Mouse (Mus musculus) lung, embryonic 16.5 days (tissue): ENCODE data around the gene Ahcy. TPM values are rescaled to one million over a fixed set of nuclear protein-coding genes. Genes with fewer than 3 reads are reported as not detected.
"Not testable (repeated sequence)": the region's sequence is repeated elsewhere in the genome, so short reads cannot be mapped to it uniquely, and the experiment has no call there.

Experiments
- ATAC-seq: fragments of 200-750 bp; cut with Nextera tagmentation; 2 replicates; pipeline ENCODE4 v1.8.0; 2017; ENCODE audit warnings: low read depth, mild to moderate bottlenecking, moderate library complexity
- H3K27ac ChIP-seq: fragments of 300-500 bp; sonication (generic); 2 replicates; pipeline ENCODE4 v1.5.1; 2014; ENCODE audit warnings: mild to moderate bottlenecking, control low read depth, low read length
- H3K27me3 ChIP-seq: fragments of 300-500 bp; sonication (generic); 2 replicates; pipeline ENCODE4 v1.6.1; 2014; ENCODE audit warnings: low read depth, low read length, mixed read lengths; ENCODE audit not compliant: control insufficient read depth, insufficient read depth
- H3K36me3 ChIP-seq: fragments of 300-500 bp; sonication (generic); 2 replicates; pipeline ENCODE4 v1.6.1; 2014; ENCODE audit warnings: low read length; ENCODE audit not compliant: control insufficient read depth, insufficient read depth
- H3K4me1 ChIP-seq: fragments of 300-500 bp; sonication (generic); replicated peaks from 2 replicates; pipeline ENCODE4 v1.6.1; 2014; ENCODE audit warnings: low read length, mixed read lengths; ENCODE audit not compliant: control insufficient read depth, insufficient read depth
- H3K4me2 ChIP-seq: fragments of 300-500 bp; sonication (generic); 2 replicates; pipeline ENCODE4 v1.6.1; 2014; ENCODE audit warnings: low read depth, low read length, control low read depth
- H3K4me3 ChIP-seq: fragments of 300-500 bp; sonication (generic); 2 replicates; pipeline ENCODE4 v1.5.1; 2014; ENCODE audit warnings: mild to moderate bottlenecking, low read length, control low read depth
- H3K9ac ChIP-seq: fragments of 300-500 bp; sonication (generic); 2 replicates; pipeline ENCODE4 v1.6.1; 2014; ENCODE audit warnings: low read length, control low read depth
- H3K9me3 ChIP-seq: fragments of 300-500 bp; sonication (generic); 2 replicates; pipeline ENCODE4 v1.6.1; 2016; ENCODE audit warnings: low read length; ENCODE audit not compliant: control insufficient read depth
- WGBS: fragments of 180-500 bp; shearing (Covaris S2); extraction: QIAGEN DNeasy Blood & Tissue Kit; methylation state at CpG from one replicate; pipeline ENCODE4 v1.1.7; 2014; 5-methylcytosine and 5-hydroxymethylcytosine counted together
- polyA plus RNA-seq: library from polyadenylated mRNA; unstranded; fragments of >200 nt; fragmentation: Nextera tagmentation; extraction: Ambion mirVana; gene quantifications from 2 replicates; pipeline ENCODE4 v1.2.1, GENCODE M21; 2015

Ahcy gene
- polyA plus RNA-seq, 1 experiment from 2014 or later, result 51.0 TPM

GRCm38 (mm10) chr2:155044542-155044941, 29.8 kb downstream of the Ahcy start:
- Histone ChIP-seq H3K27me3 (no peaks in the 10 kb centered on the region), H3K9me3 (no peaks in the 10 kb centered on the region), H3K36me3 (no peaks in the 10 kb centered on the region), H3K9ac (no peak overlapping the region), H3K27ac (no peak overlapping the region), H3K4me3 (no peak overlapping the region), H3K4me2 (no peak overlapping the region), H3K4me1 (no peaks in the 10 kb centered on the region)
- no peak for ATAC-seq
- 71% methylated on average over 3 of the region's 3 CpGs for WGBS

GRCm38 (mm10) chr2:155039956-155040355, 34.3 kb downstream of the Ahcy start:
- Histone ChIP-seq H3K27ac (no peak overlapping the region), H3K4me2 (no peak overlapping the region), H3K36me3 (no peaks in the 10 kb centered on the region), H3K9ac (no peak overlapping the region), H3K4me3 (no peak overlapping the region), H3K4me1 (no peaks in the 10 kb centered on the region), H3K9me3 (no peaks in the 10 kb centered on the region), H3K27me3 (no peaks in the 10 kb centered on the region)
- ATAC-seq, result peak; percentile 57; the same call in 1 of the 2 replicates
- WGBS, result 39% methylated on average over 4 of the region's 4 CpGs

GRCm38 (mm10) chr2:155032938-155033710, 41.2 kb downstream of the Ahcy start:
- peaks cover 7% of the 10 kb centered on the region; the same call in 1 of the 2 replicates for H3K4me1 ChIP-seq
- 0 out of 2 replicates have a peak overlapping the region, but pooled peaks have one; percentile 4 for H3K27ac ChIP-seq
- peak; percentile 70; the same call in 1 of the 2 replicates for ATAC-seq
- H3K4me2 ChIP-seq, result peak overlapping the region; percentile 33
- no peaks in the 10 kb centered on the region for H3K9me3 ChIP-seq
- 18% methylated on average over 19 of the region's 19 CpGs for WGBS
- H3K27me3 ChIP-seq, result no peaks in the 10 kb centered on the region
- H3K36me3 ChIP-seq, result no peaks in the 10 kb centered on the region
- no peak overlapping the region for H3K9ac ChIP-seq
- no peak overlapping the region for H3K4me3 ChIP-seq

- no peak for ATAC-seq
- no peak overlapping the region for H3K27ac ChIP-seq
- H3K4me2 ChIP-seq, result no peak overlapping the region
- H3K9me3 ChIP-seq, result no peaks in the 10 kb centered on the region
- WGBS, result 41% methylated on average over 7 of the region's 7 CpGs
- H3K9ac ChIP-seq, result no peak overlapping the region
- H3K4me3 ChIP-seq, result no peak overlapping the region
- H3K27me3 ChIP-seq, result no peaks in the 10 kb centered on the region
- peaks cover 7% of the 10 kb centered on the region; the same call in 1 of the 2 replicates for H3K4me1 ChIP-seq
- H3K36me3 ChIP-seq, result no peaks in the 10 kb centered on the region
These were observed 43.5 kb downstream of the Ahcy start for GRCm38 (mm10) chr2:155030831-155031230.

GRCm38 (mm10) chr2:155020247-155020826, 54.0 kb downstream of the Ahcy start:
- ATAC-seq, result not testable (repeated sequence)

GRCm38 (mm10) chr2:155019673-155020072, 54.6 kb downstream of the Ahcy start:
- WGBS, result under 1% methylated on average over 22 of the region's 22 CpGs
- H3K27ac ChIP-seq, result peak overlapping the region; percentile 74
- H3K4me1 ChIP-seq, result no peaks in the 10 kb centered on the region
- H3K4me3 ChIP-seq, result peak overlapping the region; percentile 44
- H3K27me3 ChIP-seq, result no peaks in the 10 kb centered on the region; the same call in 1 of the 2 replicates
- H3K36me3 ChIP-seq, result no peaks in the 10 kb centered on the region
- H3K4me2 ChIP-seq, result peak overlapping the region; percentile 60
- H3K9me3 ChIP-seq, result no peaks in the 10 kb centered on the region
- ATAC-seq, result peak; percentile 92
- H3K9ac ChIP-seq, result peak overlapping the region; percentile 69

More at GRCm38 (mm10) chr2:155020247-155020826, 54.0 kb downstream of the Ahcy start:
- peak overlapping the region; percentile 60; the same call in 1 of the 2 replicates for H3K4me2 ChIP-seq
- WGBS, result 43% methylated on average over 20 of the region's 20 CpGs
- H3K4me3 ChIP-seq, H3K9ac ChIP-seq, H3K4me1 ChIP-seq, H3K9me3 ChIP-seq, H3K27ac ChIP-seq, H3K27me3 ChIP-seq, H3K36me3 ChIP-seq: not testable (repeated sequence)

GRCm38 (mm10) chr2:155018762-155019641, 55.3 kb downstream of the Ahcy start:
- Histone ChIP-seq H3K9ac (peak overlapping the region; percentile 69), H3K27ac (peak overlapping the region; percentile 74), H3K9me3 (no peaks in the 10 kb centered on the region), H3K27me3 (no peaks in the 10 kb centered on the region; the same call in 1 of the 2 replicates), H3K36me3 (no peaks in the 10 kb centered on the region), H3K4me2 (peak overlapping the region; percentile 60), H3K4me1 (no peaks in the 10 kb centered on the region), H3K4me3 (peak overlapping the region; percentile 44)
- WGBS, result under 1% methylated on average over 38 of the region's 38 CpGs
- peak; percentile 94 for ATAC-seq

- not testable (repeated sequence) for H3K9me3 ChIP-seq, H3K27me3 ChIP-seq, ATAC-seq, H3K36me3 ChIP-seq, H3K4me1 ChIP-seq
- peak within 1 kb of the TSS; percentile 69 for H3K9ac ChIP-seq
- H3K4me2 ChIP-seq, result peak within 1 kb of the TSS; percentile 60
- H3K27ac ChIP-seq, result peak within 1 kb of the TSS; percentile 74
- WGBS, result 3% methylated on average over 24 of the region's 26 CpGs
- H3K4me3 ChIP-seq, result peak within 1 kb of the TSS; percentile 44
These were observed 56.0 kb downstream of the Ahcy start, which contains the start of gene Gm14226 for GRCm38 (mm10) chr2:155018251-155018755. Gene Gm14226, plus strand, starts transcription at chr2:155018266.
